Mouse (Mus musculus) lung, embryonic 16.5 days (tissue): ENCODE measurements at regions not wholly inside any gene's neighbourhood (a gene's known extent, or its start where the extent isn't known, plus 50 kb on each side); places are given as distances from the start of the nearest gene placed in this dataset.
"Not testable (repeated sequence)": the region's sequence is repeated elsewhere in the genome, so short reads cannot be mapped to it uniquely, and the experiment has no call there.

Experiments
- ATAC-seq: fragments of 200-750 bp; cut with Nextera tagmentation; 2 replicates; pipeline ENCODE4 v1.8.0; 2017; ENCODE audit warnings: low read depth, mild to moderate bottlenecking, moderate library complexity
- H3K27ac ChIP-seq: fragments of 300-500 bp; sonication (generic); 2 replicates; pipeline ENCODE4 v1.5.1; 2014; ENCODE audit warnings: mild to moderate bottlenecking, control low read depth, low read length
- H3K27me3 ChIP-seq: fragments of 300-500 bp; sonication (generic); 2 replicates; pipeline ENCODE4 v1.6.1; 2014; ENCODE audit warnings: low read depth, low read length, mixed read lengths; ENCODE audit not compliant: control insufficient read depth, insufficient read depth
- H3K36me3 ChIP-seq: fragments of 300-500 bp; sonication (generic); 2 replicates; pipeline ENCODE4 v1.6.1; 2014; ENCODE audit warnings: low read length; ENCODE audit not compliant: control insufficient read depth, insufficient read depth
- H3K4me1 ChIP-seq: fragments of 300-500 bp; sonication (generic); replicated peaks from 2 replicates; pipeline ENCODE4 v1.6.1; 2014; ENCODE audit warnings: low read length, mixed read lengths; ENCODE audit not compliant: control insufficient read depth, insufficient read depth
- H3K4me2 ChIP-seq: fragments of 300-500 bp; sonication (generic); 2 replicates; pipeline ENCODE4 v1.6.1; 2014; ENCODE audit warnings: low read depth, low read length, control low read depth
- H3K4me3 ChIP-seq: fragments of 300-500 bp; sonication (generic); 2 replicates; pipeline ENCODE4 v1.5.1; 2014; ENCODE audit warnings: mild to moderate bottlenecking, low read length, control low read depth
- H3K9ac ChIP-seq: fragments of 300-500 bp; sonication (generic); 2 replicates; pipeline ENCODE4 v1.6.1; 2014; ENCODE audit warnings: low read length, control low read depth
- H3K9me3 ChIP-seq: fragments of 300-500 bp; sonication (generic); 2 replicates; pipeline ENCODE4 v1.6.1; 2016; ENCODE audit warnings: low read length; ENCODE audit not compliant: control insufficient read depth
- WGBS: fragments of 180-500 bp; shearing (Covaris S2); extraction: QIAGEN DNeasy Blood & Tissue Kit; methylation state at CpG from one replicate; pipeline ENCODE4 v1.1.7; 2014; 5-methylcytosine and 5-hydroxymethylcytosine counted together

DNA sequence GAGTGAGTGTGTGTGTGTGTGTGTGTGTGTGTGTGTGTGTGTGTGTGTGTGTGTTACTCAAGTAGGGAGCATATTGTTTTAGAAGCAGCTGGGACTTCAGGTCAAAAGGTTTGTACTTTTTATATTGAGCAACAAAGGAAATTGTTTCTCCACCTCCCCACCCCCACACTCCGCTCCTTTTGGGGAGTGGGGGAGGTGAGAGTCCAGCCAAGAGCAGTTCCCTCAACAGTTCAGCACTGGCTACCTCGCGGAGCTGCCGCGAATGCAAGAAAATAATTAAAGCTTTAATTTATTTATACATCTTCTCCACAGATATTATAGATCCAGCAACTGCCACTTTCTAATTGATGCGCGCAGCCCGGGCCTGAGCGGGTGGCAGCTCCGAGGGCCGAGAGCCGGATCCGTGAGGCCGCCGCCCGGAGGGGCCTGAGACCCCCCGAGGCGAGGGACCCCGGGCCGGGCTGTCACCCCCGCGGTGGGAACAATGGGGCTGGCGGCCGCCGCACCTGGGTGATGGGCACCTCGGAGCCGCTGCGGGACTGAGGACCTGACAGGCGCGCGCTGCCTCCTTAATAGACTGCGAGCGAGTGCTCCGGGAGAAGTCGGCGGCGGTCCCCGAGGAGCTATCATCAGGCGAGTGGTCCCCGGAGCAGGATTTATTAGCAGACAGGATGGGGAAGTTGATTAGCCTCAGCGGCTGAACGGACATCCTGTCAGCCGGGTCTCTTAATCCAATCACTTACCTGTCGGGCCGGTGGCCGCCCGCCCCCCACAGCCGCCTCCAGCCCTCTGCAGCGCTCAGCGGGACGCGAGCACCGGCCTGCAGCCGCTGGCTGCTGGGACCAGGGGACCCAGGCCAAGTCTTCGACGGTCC is 124.4 kb downstream of the Melk start:
- H3K36me3 ChIP-seq: no peaks in the 10 kb centered on the region
- H3K4me2 ChIP-seq: peak overlapping the region; percentile 69
- peaks cover 41% of the 10 kb centered on the region for H3K27me3 ChIP-seq
- no peaks in the 10 kb centered on the region for H3K9me3 ChIP-seq
- H3K4me3 ChIP-seq: peak overlapping the region; percentile 45
- WGBS: under 1% methylated on average over 53 of the region's 56 CpGs
- no peak overlapping the region for H3K27ac ChIP-seq
- H3K4me1 ChIP-seq: peaks cover 4% of the 10 kb centered on the region; the same call in 1 of the 2 replicates
- no peak for ATAC-seq
- 0 out of 2 replicates have a peak overlapping the region, but pooled peaks have one; percentile 26 for H3K9ac ChIP-seq

DNA sequence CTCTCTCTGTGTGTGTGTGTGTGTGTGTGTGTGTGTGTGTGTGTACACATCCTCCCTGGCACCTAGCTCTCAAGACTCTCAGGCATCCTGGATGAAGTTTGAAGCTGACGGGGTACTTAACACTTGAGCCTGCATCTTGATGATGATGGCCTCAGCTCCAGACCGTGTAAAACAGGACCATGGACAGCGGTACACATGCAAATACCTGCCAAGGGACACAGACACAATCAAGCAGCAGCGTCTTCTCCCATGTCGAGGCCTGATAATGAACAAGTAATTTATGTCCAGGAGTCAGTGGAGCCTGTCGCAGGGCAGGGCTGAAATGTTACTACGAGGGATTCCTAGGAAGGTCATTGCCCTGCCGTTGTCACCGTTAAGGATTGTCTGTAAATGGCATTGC is 133.9 kb downstream of the Melk start:
- H3K4me2 ChIP-seq: no peak overlapping the region
- no peak overlapping the region for H3K9ac ChIP-seq
- ATAC-seq: no peak
- 26% methylated on average over 9 of the region's 9 CpGs for WGBS
- H3K27me3 ChIP-seq: no peaks in the 10 kb centered on the region
- H3K9me3 ChIP-seq: no peaks in the 10 kb centered on the region
- H3K36me3 ChIP-seq: no peaks in the 10 kb centered on the region
- no peak overlapping the region for H3K4me3 ChIP-seq
- no peaks in the 10 kb centered on the region for H3K4me1 ChIP-seq
- H3K27ac ChIP-seq: no peak overlapping the region

- H3K4me1 ChIP-seq: no peaks in the 10 kb centered on the region
- H3K4me3 ChIP-seq: no peak overlapping the region
- no peak overlapping the region for H3K4me2 ChIP-seq
- H3K27ac ChIP-seq: no peak overlapping the region
- no peak for ATAC-seq
- no peaks in the 10 kb centered on the region for H3K9me3 ChIP-seq
- H3K36me3 ChIP-seq: no peaks in the 10 kb centered on the region
- H3K9ac ChIP-seq: no peak overlapping the region
- 35% methylated on average over 4 of the region's 4 CpGs for WGBS
- no peaks in the 10 kb centered on the region for H3K27me3 ChIP-seq
Measured at GRCm38 (mm10) chr4:44445511-44445910, 144.8 kb downstream of the Melk start.

- no peaks in the 10 kb centered on the region for H3K9me3 ChIP-seq
- H3K36me3 ChIP-seq: no peaks in the 10 kb centered on the region
- no peak for ATAC-seq
- H3K4me2 ChIP-seq: no peak overlapping the region
- no peaks in the 10 kb centered on the region for H3K27me3 ChIP-seq
- H3K4me1 ChIP-seq: no peaks in the 10 kb centered on the region
- H3K27ac ChIP-seq: no peak overlapping the region
- WGBS: 60% methylated on average over 10 of the region's 10 CpGs
- no peak overlapping the region for H3K4me3 ChIP-seq
- H3K9ac ChIP-seq: no peak overlapping the region
Measured at GRCm38 (mm10) chr4:44450881-44451532, 150.3 kb downstream of the Melk start.

DNA sequence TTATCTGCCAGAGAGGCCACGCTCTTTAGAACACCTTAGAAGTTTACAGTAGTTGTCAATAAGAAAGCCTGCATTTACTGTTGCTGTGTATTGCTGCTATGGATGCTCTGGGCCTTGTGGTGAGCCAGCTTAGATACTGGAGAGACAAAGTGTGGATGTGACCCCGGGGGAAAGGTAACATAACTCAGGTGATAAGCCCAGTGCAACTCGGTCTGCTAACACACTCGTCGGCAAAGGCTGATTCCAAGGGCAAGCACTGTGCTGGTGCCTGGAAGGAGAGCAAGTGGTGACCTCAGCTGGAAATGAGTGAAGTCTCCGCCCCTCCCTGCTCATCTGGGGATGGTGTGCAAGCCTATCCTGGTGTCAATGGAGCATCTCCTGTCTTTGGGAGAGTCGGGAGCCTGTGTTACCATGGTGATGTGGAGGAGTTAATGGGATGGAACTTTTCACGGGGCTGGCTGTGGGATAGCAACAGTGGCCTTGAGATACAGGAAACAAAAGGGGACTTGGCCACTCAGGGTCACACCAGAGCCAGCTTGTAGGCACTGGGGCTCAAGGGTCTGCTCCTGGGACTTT is 151.5 kb downstream of the Melk start:
- no peaks in the 10 kb centered on the region for H3K9me3 ChIP-seq
- no peak overlapping the region for H3K4me2 ChIP-seq
- 38% methylated on average over 8 of the region's 8 CpGs for WGBS
- no peaks in the 10 kb centered on the region for H3K27me3 ChIP-seq
- no peaks in the 10 kb centered on the region for H3K36me3 ChIP-seq
- no peak overlapping the region for H3K27ac ChIP-seq
- H3K4me1 ChIP-seq: no peaks in the 10 kb centered on the region
- no peak overlapping the region for H3K4me3 ChIP-seq
- no peak for ATAC-seq
- no peak overlapping the region for H3K9ac ChIP-seq

- Histone ChIP-seq H3K36me3 (no peaks in the 10 kb centered on the region), H3K9ac (no peak overlapping the region), H3K27me3 (no peaks in the 10 kb centered on the region), H3K4me2 (no peak overlapping the region), H3K4me1 (no peaks in the 10 kb centered on the region), H3K9me3 (no peaks in the 10 kb centered on the region), H3K27ac (no peak overlapping the region), H3K4me3 (no peak overlapping the region)
- 73% methylated on average over 11 of the region's 11 CpGs for WGBS
- no peak for ATAC-seq
Measured at GRCm38 (mm10) chr4:44453552-44453951, 152.9 kb downstream of the Melk start.

DNA sequence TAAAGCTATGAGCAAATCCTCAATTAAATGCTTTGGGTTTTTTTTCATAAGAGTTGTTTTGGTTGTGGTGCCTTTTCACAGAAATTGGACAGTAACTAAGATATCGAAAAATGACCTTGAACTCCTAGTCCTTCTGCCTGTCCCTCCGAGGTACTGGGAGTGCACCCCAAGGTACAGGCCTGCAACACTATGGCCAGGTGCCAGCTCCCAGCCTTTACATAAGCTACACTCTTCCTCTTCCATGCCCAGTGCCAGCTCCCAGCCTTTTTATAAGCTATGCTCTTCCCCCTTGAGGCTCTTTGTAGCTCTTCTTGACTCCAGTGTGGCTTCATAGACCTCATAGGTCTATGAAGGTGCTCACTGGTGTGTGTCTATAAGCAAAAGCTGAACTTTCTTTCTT is 155.2 kb downstream of the Melk start:
- H3K4me3 ChIP-seq: no peak overlapping the region
- no peak for ATAC-seq
- H3K36me3 ChIP-seq: no peaks in the 10 kb centered on the region
- no peaks in the 10 kb centered on the region for H3K4me1 ChIP-seq
- no peaks in the 10 kb centered on the region for H3K27me3 ChIP-seq
- 76% methylated on average over 2 of the region's 2 CpGs for WGBS
- H3K9me3 ChIP-seq: no peaks in the 10 kb centered on the region
- no peak overlapping the region for H3K27ac ChIP-seq
- H3K4me2 ChIP-seq: no peak overlapping the region
- H3K9ac ChIP-seq: no peak overlapping the region

- H3K27ac ChIP-seq, H3K36me3 ChIP-seq, H3K4me1 ChIP-seq, H3K27me3 ChIP-seq, H3K4me2 ChIP-seq, H3K9me3 ChIP-seq, ATAC-seq, H3K9ac ChIP-seq, H3K4me3 ChIP-seq: not testable (repeated sequence)
- WGBS: 84% methylated on average over 21 of the region's 21 CpGs
Measured at GRCm38 (mm10) chr4:44473511-44473910, 172.8 kb downstream of the Melk start.
